Mouse (Mus musculus) heart, adult 9 months (tissue): ENCODE results near the gene Gm7168.
"Not testable (repeated sequence)": the region's sequence is repeated elsewhere in the genome, so short reads cannot be mapped to it uniquely, and the experiment has no call there.

Experiments
- DNase-seq, 2 experiments: peaks; one replicate each; pipeline ENCODE4 v3.0.0; 2022; ENCODE audit warnings: low spot score in 2 of 2

The Gm7168 gene

GRCm38 (mm10) chr17:13993425-13993824, 45.3 kb downstream of the Gm7168 start:
- not testable (repeated sequence) for DNase-seq
